Mouse (Mus musculus): ENCODE data around the gene Cyp2s1. TPM values are rescaled to one million over a fixed set of nuclear protein-coding genes. Genes with fewer than 3 reads are reported as not detected.
A peak's percentile ranks its signal among the peaks of the same experiment; 100 is the strongest.

Cyp2s1 gene
- polyA plus RNA-seq, 1 experiment, result 22.1 TPM

DNA sequence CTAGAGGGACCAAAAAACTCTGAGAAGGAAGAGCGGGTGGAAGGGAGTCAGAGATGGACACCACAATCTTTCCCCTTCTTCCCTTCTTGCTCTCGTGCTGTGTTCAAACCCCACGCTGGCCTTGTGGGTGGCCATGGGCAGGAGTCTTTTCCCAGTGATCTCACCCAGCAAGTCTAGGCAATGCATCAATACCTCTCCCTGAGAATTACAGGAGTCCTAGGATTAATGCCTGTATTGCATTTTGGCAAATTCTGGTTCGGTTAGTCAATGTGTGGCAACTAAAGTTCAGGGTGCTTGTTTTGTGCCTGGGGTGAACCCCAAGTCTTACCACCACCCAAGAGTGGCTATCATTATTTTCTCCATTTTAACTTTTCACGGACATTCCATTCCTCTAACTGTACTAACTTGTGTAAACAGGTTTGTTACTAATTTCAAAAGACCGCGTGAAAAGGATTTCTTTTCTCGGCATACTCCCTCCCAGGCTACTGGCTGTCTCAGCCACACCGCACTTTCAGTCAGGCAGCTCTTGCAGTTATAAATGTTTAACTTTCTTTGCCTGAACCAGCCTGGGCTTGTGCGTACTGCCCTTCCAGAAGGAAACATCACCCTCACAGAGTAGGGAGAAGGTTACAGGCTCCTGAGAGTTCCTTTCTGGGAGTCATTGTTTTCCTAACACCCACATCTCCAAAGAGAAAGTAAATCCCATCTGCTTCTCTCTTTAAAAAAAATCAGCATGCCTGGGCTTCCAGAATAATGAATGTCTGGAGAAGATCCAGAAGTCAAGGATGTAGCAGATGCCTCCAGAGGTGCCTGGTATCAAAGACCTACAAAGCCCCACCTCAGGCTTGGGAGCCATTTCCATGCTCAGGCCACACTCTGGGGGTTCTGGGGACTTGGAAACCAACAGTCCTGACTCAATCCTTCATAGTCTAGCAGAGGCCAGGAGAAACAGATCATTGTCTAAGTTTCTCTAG lies 15.1 kb upstream of the Cyp2s1 start:
- TF ChIP-seq POLR2A (IDR thresholded peaks at IDR 0.05; ENCODE audit: low read depth, low read length) (no peak), CTCF (conservative IDR thresholded peaks at IDR 0.05; ENCODE audit: insufficient read depth, insufficient read length, low read depth, low read length) (no peak)
- DNase-seq, result peak; percentile 91
- no peak overlapping the region for H3K4me3 ChIP-seq (ENCODE audit: insufficient read depth, low read depth, low read length)
- no peaks in the 10 kb centered on the region for H3K36me3 ChIP-seq (ENCODE audit: control insufficient read depth, insufficient read depth, low read length)
- WGBS, result 41% methylated on average over 10 of the region's 10 CpGs
- peaks cover 19% of the 10 kb centered on the region for H3K4me1 ChIP-seq (ENCODE audit: control insufficient read depth, insufficient read depth, low read length)
- H3K27me3 ChIP-seq (replicated peaks; ENCODE audit: control insufficient read depth, insufficient read depth, low read length), result no peaks in the 10 kb centered on the region
- peak overlapping the region; percentile 98 for H3K27ac ChIP-seq (ENCODE audit: insufficient read depth, low read depth, low read length)

DNA sequence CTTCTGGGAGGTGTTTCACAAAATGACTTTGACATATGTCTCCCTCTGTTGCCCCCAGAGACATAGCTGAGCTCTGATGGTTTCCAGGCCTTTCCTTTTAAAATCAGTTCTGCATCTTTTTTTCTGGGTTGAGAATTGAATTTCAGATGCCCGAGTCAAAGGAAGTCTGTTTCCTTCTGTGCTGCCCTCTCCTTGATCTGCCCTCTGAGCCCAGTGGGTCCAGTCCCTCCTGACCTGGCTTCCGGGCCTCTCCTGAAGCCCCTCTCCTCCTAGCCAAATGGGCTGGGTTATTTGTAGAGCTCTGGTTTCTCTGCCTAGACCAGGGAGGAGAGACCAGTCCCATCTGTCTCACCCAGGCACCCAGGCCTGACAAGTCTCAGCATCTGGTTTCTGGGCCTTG lies 13.5 kb upstream of the Cyp2s1 start:
- 47% methylated on average over 2 of the region's 2 CpGs for WGBS
- TF ChIP-seq POLR2A (IDR thresholded peaks at IDR 0.05; ENCODE audit: low read depth, low read length) (no peak), CTCF (conservative IDR thresholded peaks at IDR 0.05; ENCODE audit: insufficient read depth, insufficient read length, low read depth, low read length) (no peak)
- Histone ChIP-seq H3K27me3 (replicated peaks; ENCODE audit: control insufficient read depth, insufficient read depth, low read length) (no peaks in the 10 kb centered on the region), H3K36me3 (ENCODE audit: control insufficient read depth, insufficient read depth, low read length) (no peaks in the 10 kb centered on the region), H3K4me3 (ENCODE audit: insufficient read depth, low read depth, low read length) (no peak overlapping the region), H3K27ac (ENCODE audit: insufficient read depth, low read depth, low read length) (peak overlapping the region; percentile 54), H3K4me1 (ENCODE audit: control insufficient read depth, insufficient read depth, low read length) (peaks cover 27% of the 10 kb centered on the region)
- DNase-seq, result no peak

DNA sequence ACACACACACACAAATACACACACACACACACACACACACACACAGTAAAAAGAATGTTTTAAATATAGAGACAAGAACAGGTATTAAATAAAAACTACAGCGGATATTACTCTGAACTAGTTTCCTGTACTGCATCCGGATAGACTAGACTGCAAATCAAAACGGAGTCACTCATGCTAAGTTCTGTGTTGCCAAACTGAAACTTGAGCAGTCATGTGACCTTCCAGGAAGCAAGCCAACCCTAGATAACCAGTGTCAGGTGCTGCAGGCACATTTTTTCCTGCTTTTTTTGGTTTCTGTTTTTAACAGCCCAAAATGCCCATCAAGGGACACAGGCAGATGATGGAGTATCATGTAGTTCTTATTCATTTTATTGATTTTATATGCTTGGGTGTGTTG lies 10.5 kb upstream of the Cyp2s1 start:
- DNase-seq, result peak; percentile 94
- peaks cover 28% of the 10 kb centered on the region for H3K4me1 ChIP-seq (ENCODE audit: control insufficient read depth, insufficient read depth, low read length)
- 0% methylated on average over 3 of the region's 3 CpGs for WGBS
- TF ChIP-seq CTCF (conservative IDR thresholded peaks at IDR 0.05; ENCODE audit: insufficient read depth, insufficient read length, low read depth, low read length) (no peak), POLR2A (IDR thresholded peaks at IDR 0.05; ENCODE audit: low read depth, low read length) (no peak)
- no peak overlapping the region for H3K4me3 ChIP-seq (ENCODE audit: insufficient read depth, low read depth, low read length)
- no peaks in the 10 kb centered on the region for H3K36me3 ChIP-seq (ENCODE audit: control insufficient read depth, insufficient read depth, low read length)
- H3K27ac ChIP-seq (ENCODE audit: insufficient read depth, low read depth, low read length), result peak overlapping the region; percentile 81
- H3K27me3 ChIP-seq (replicated peaks; ENCODE audit: control insufficient read depth, insufficient read depth, low read length), result no peaks in the 10 kb centered on the region

DNA sequence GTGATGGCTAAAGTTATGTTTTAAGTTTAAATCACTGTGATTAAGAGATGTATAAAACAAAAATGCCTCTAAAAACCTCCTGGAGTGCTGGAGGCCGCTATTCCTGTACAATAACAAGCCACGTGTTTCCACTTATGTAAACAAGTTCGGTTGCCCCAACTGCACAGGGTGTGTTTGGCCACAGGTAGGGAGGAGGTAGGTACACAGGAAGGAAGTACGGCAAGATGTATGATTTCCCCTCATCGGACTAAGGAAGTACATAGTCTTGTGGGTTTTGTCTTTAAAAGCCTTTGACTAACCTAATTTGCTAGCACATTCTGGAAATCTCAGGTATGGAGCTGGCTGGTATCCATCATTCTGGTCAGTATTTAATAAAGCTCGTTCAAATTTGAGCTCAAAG lies 9.3 kb upstream of the Cyp2s1 start:
- Histone ChIP-seq H3K4me3 (ENCODE audit: insufficient read depth, low read depth, low read length) (no peak overlapping the region), H3K4me1 (ENCODE audit: control insufficient read depth, insufficient read depth, low read length) (peaks cover 22% of the 10 kb centered on the region), H3K36me3 (ENCODE audit: control insufficient read depth, insufficient read depth, low read length) (no peaks in the 10 kb centered on the region), H3K27me3 (replicated peaks; ENCODE audit: control insufficient read depth, insufficient read depth, low read length) (no peaks in the 10 kb centered on the region), H3K27ac (ENCODE audit: insufficient read depth, low read depth, low read length) (no peak overlapping the region)
- TF ChIP-seq POLR2A (IDR thresholded peaks at IDR 0.05; ENCODE audit: low read depth, low read length) (no peak), CTCF (conservative IDR thresholded peaks at IDR 0.05; ENCODE audit: insufficient read depth, insufficient read length, low read depth, low read length) (no peak)
- DNase-seq, result no peak
- WGBS, result 73% methylated on average over 6 of the region's 6 CpGs

DNA sequence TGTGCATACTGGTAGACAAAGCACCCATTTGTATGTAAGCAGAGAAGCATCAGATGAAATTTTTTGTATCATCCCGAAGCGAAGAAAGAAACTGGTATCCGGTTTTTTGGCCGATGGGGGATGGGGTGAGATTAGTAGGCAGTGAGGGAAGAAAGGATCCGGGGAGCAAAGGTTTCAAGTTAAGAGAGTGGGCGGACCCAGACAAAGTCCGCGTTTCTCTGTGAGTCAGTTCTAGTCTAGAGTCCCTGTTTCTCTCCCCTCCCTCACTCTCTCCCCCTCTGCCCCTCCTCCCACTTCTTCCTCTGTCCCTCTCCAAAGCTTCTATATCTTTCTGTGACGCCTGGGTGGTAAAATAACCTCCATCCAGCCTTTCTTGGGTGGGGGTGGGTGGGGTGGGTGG lies 8.3 kb upstream of the Cyp2s1 start:
- Histone ChIP-seq H3K36me3 (ENCODE audit: control insufficient read depth, insufficient read depth, low read length) (no peaks in the 10 kb centered on the region), H3K4me1 (ENCODE audit: control insufficient read depth, insufficient read depth, low read length) (peaks cover 16% of the 10 kb centered on the region), H3K27ac (ENCODE audit: insufficient read depth, low read depth, low read length) (no peak overlapping the region), H3K4me3 (ENCODE audit: insufficient read depth, low read depth, low read length) (no peak overlapping the region), H3K27me3 (replicated peaks; ENCODE audit: control insufficient read depth, insufficient read depth, low read length) (no peaks in the 10 kb centered on the region)
- no peak for TF ChIP-seq CTCF (conservative IDR thresholded peaks at IDR 0.05; ENCODE audit: insufficient read depth, insufficient read length, low read depth, low read length)
- no peak for TF ChIP-seq POLR2A (IDR thresholded peaks at IDR 0.05; ENCODE audit: low read depth, low read length)
- WGBS, result 52% methylated on average over 9 of the region's 9 CpGs
- peak; percentile 89 for DNase-seq

DNA sequence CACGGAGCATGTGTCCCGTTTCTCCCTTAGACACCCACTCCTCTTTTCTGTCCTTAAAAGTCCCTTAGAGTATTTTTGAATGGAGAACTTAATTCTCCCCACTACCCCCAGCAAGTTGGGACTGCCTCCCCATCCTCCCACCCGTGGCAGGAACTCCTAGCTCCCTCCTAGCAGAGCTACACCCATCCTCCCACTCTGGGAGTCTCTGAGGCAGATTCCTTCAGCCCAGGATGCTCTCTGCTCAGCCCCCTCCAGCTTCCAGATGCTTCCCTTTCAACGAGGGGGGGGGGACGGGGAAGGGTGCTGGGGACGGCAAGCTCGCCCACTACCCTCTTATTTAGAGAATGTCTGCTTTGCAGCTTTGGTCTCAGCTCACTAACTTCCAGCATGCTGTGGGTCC lies 1.1 kb downstream of the Cyp2s1 start:
- WGBS, result 30% methylated on average over 7 of the region's 7 CpGs

DNA sequence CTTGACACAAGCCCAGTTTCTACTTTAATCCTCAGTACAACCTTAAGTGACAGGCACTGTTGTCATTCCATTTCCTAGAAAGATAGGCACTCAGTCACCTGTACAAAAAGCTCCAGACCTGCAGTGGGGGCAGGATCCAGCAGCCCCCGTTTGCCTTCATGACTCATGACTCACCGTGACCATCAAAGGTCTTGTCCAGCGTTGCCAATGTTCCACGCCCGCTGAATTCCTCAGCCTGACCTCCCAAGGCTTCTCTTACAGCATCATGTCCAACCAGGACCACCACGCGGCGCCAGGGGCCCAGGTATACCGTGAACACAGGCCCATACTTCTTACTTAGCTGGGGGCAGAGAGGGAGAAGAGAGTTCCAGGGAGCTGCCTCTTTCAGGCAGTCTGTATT lies 2.0 kb downstream of the Cyp2s1 start:
- 66% methylated on average over 9 of the region's 9 CpGs for WGBS
- H3K27ac ChIP-seq (ENCODE audit: insufficient read depth, low read depth, low read length), result no peak overlapping the region
- H3K4me3 ChIP-seq (ENCODE audit: insufficient read depth, low read depth, low read length), result no peak overlapping the region
- no peak for TF ChIP-seq POLR2A (IDR thresholded peaks at IDR 0.05; ENCODE audit: low read depth, low read length)
- no peak for TF ChIP-seq CTCF (conservative IDR thresholded peaks at IDR 0.05; ENCODE audit: insufficient read depth, insufficient read length, low read depth, low read length)
- no peaks in the 10 kb centered on the region for H3K27me3 ChIP-seq (replicated peaks; ENCODE audit: control insufficient read depth, insufficient read depth, low read length)
- no peaks in the 10 kb centered on the region for H3K36me3 ChIP-seq (ENCODE audit: control insufficient read depth, insufficient read depth, low read length)
- no peak for DNase-seq
- H3K4me1 ChIP-seq (ENCODE audit: control insufficient read depth, insufficient read depth, low read length), result no peaks in the 10 kb centered on the region

More for the DNA sequence above, 1.1 kb downstream of the Cyp2s1 start:
- peak overlapping the region; percentile 43; the same call in 1 of the 2 replicates for H3K4me3 ChIP-seq (ENCODE audit: insufficient read depth, low read depth, low read length)
- TF ChIP-seq POLR2A (IDR thresholded peaks at IDR 0.05; ENCODE audit: low read depth, low read length), result no peak
- no peak for DNase-seq
- H3K27ac ChIP-seq (ENCODE audit: insufficient read depth, low read depth, low read length), result no peak overlapping the region
- H3K36me3 ChIP-seq (ENCODE audit: control insufficient read depth, insufficient read depth, low read length), result no peaks in the 10 kb centered on the region
- no peaks in the 10 kb centered on the region for H3K4me1 ChIP-seq (ENCODE audit: control insufficient read depth, insufficient read depth, low read length)
- H3K27me3 ChIP-seq (replicated peaks; ENCODE audit: control insufficient read depth, insufficient read depth, low read length), result no peaks in the 10 kb centered on the region
